Mouse (Mus musculus) embryonic fibroblast, embryonic 13.5 days (primary cell): ENCODE measurements around the gene Nr5a2. TPM values are rescaled to one million over a fixed set of nuclear protein-coding genes. Genes with fewer than 3 reads are reported as not detected.

Experiments
- H3K27ac ChIP-seq: 2 replicates; pipeline ENCODE4 v1.5.1; 2012; ENCODE audit warnings: low read length, control low read depth, inconsistent platforms; ENCODE audit not compliant: insufficient read depth
- H3K4me1 ChIP-seq: 2 replicates; pipeline ENCODE4 v1.6.1; 2011; ENCODE audit warnings: low read length; ENCODE audit not compliant: control insufficient read depth, insufficient read depth
- H3K4me3 ChIP-seq: 2 replicates; pipeline ENCODE4 v1.5.1; 2011; ENCODE audit warnings: mild to moderate bottlenecking, control low read depth, low read length; ENCODE audit not compliant: insufficient read depth
- CTCF ChIP-seq: IDR thresholded peaks from 2 replicates; pipeline ENCODE4 v1.5.1; 2011; ENCODE audit warnings: mild to moderate bottlenecking, control low read depth, low read length, moderate library complexity, borderline replicate concordance; ENCODE audit not compliant: insufficient read depth
- POLR2A ChIP-seq: IDR thresholded peaks from 2 replicates; pipeline ENCODE4 v1.6.1; 2011; ENCODE audit warnings: low read depth, mild to moderate bottlenecking, control low read depth, low read length, moderate library complexity
- polyA plus RNA-seq: library from polyadenylated mRNA; stranded (reverse); fragments of >200 nt; gene quantifications from 2 replicates; pipeline ENCODE4 v1.2.4, GENCODE M21; 2011; ENCODE audit warnings: low read depth; ENCODE audit not compliant: missing spikeins, insufficient read length

The Nr5a2 gene
- polyA plus RNA-seq = not detected in 2 replicates

DNA sequence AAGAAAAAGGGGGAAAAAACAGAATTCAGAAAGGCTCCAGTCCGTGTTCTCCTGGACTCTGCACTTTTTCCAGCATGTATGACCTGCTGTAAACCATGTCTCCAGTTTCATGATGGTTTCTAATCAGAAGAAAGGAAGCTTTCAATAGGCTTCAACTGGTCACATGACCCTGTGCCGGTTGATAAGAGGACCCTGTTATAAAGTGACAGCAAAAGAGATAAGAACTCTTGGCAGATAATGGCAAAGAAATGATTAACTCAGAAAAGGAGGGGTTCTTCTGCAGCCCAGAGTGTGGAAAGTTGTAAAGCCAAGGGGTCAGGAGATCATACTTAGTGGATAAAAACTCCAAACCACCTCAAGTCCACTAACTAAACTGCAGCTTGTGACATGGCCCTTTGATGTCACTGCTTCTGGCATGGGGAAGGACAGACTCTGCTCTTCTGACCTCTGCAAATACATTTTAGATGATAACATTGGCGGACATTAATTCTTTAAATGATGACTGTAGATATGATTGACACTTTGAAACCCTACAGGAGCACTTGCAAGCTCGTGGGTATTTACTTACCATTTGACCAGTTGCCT is at the start of gene Nr5a2:
TSS of gene Nr5a2 (minus strand) at position 21 of the 585 bp plus-strand sequence.
- no peak within 1 kb of the TSS for H3K4me3 ChIP-seq
- no peak within 1 kb of the TSS for H3K27ac ChIP-seq
- TF ChIP-seq CTCF (no peak), POLR2A (no peak)
- H3K4me1 ChIP-seq = no peaks in the 10 kb centered on the region

DNA sequence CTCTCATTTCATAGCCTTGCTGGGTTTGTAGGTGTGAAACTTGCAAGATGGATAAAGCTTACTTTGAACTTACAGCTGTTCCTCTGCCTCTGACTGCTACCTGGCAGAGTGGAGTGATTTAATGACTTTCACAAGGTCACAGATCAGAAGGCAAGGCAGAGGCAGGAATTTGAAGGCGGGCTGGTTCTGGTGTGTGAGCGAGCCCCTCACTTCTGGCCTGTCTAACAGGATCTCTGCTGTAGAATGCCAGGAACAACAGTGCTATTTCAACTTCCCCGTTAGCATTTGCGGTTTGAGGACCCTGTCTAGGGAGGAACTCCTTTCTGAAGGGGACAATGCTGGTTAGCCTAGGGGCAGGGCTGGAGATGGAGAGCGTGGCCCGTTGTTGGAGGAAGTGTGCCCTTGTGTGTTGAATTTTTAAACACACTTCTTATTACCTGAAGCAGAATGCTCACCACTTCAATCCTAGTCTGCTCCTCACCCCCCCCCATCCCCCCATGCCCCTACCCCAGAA is 48.5 kb upstream of the Nr5a2 start:
- TF ChIP-seq POLR2A = no peak
- TF ChIP-seq CTCF = no peak
- Histone ChIP-seq H3K4me3 (no peak overlapping the region), H3K27ac (no peak overlapping the region), H3K4me1 (no peaks in the 10 kb centered on the region)

DNA sequence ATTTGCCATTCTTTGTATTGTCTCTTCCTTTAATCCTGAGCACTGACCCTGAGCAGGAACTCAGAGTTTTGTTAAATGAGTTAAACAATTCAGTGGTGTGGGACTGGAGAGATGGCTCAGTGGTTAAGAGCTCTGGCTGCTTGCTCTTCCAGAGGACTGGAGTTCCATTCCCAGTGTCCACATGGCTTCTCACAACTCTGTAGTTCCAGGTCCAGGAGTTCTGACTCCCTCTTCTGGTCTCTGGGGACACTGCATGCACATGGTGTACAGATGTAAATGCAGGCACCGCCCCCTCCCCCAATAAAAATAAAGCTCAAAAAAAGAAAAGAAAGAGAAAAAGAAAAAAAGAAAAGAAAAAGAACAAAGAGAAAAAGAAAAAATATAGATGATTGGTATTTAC is 43.6 kb upstream of the Nr5a2 start:
- Histone ChIP-seq H3K4me3 (no peak overlapping the region), H3K4me1 (no peaks in the 10 kb centered on the region), H3K27ac (no peak overlapping the region)
- TF ChIP-seq POLR2A (no peak), CTCF (no peak)

DNA sequence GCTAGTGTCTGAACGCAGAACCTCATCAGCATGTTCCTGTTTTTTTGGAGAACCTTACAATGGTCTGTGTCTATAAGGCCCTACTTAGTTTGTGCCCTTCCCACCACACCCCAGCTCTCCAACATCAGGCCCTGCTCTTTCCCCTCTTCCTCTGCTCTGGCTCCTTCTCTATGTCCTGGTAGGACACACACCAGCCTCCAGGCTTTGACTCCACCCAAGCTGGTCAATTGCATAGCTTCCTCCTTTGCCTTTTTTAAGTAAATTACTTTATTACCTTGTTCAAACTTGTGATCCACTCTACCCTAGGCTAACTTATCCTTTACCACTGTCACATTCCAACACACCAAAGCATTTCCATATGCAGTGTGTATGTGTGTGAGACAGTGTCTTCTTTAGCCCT is 42.9 kb upstream of the Nr5a2 start:
- TF ChIP-seq CTCF (no peak), POLR2A (no peak)
- H3K27ac ChIP-seq = no peak overlapping the region

DNA sequence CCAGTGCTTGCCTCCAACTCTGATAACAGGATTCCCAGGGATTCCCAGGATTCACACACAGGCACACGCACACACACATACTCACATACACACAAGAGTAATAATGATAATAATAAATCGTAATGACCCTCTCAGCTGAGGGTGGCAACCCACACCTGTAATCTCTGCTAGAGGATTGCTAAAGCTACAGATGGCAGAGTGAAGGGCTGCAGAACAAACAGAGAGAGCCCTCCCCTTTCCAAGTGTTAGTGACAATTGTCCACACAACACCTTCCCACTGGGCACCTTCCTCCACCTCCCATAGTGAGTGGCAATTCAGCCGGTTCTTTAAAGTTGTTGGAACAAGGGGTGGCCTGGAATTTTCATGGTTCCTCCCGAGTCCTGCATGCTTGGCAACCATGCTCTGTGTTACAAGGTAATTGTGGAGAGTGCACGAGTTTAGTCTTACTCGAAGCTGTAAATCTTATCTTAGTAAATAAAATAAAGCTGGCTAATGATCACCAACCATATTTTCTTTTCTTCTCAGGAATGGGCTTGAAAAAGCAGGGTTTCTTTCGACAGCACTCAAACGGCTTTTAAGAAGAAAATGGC is 31.6 kb upstream of the Nr5a2 start:
- Histone ChIP-seq H3K27ac (no peak overlapping the region), H3K4me3 (no peak overlapping the region), H3K4me1 (no peaks in the 10 kb centered on the region)
- TF ChIP-seq CTCF = no peak
- TF ChIP-seq POLR2A = no peak

More for the DNA sequence above, 42.9 kb upstream of the Nr5a2 start:
- no peaks in the 10 kb centered on the region for H3K4me1 ChIP-seq
- H3K4me3 ChIP-seq = no peak overlapping the region

DNA sequence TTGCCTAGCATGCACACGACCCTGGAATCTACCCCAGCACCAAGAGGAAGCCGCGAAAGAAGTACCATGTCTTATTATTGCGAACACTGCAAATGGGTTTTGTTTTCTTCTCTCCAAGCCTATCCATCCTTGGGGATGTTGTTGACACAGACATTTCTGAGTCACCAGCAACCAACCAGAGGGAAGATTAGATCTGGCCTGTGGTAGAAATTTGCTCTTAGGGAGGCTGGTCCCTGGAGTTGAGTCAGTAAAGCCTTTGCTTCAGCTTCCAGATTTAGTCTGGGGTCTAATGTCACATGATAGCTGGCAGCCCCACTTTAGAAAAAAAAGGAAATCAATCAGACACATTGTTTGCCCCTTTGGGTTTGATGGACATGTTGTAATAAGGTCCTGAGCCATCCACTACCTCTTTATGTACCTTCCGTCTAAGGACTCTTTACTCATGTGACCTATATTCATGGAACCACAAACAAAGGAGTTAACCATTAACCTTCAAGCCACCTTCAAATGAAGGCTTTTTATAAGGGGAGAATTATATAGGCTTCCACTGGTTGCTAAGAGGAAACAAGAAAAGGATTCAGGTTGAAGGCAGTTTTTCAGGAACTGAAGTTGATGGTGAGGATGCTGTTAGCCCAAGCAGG is 20.1 kb upstream of the Nr5a2 start:
- H3K4me3 ChIP-seq = no peak overlapping the region
- H3K27ac ChIP-seq = no peak overlapping the region
- no peaks in the 10 kb centered on the region for H3K4me1 ChIP-seq
- no peak for TF ChIP-seq CTCF
- TF ChIP-seq POLR2A = no peak

DNA sequence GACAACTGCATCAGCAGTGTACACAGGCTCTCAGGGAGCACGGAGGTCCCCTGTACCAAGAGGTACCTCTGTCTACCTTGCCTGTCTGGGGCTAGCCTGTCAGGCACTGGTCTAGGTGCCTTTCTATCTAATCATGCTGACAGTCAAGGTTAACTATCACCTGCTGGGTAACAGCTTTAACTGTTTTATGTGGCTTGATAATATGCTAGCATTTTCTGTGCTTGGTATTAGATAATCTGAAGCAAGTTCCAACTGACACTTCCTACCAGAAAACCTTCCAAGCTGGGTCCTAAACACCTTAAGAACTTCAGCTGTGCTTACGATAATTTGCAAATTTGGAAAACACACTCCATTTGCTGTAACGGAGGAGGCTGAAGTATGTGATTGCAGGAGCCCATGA is 17.6 kb upstream of the Nr5a2 start:
- H3K4me1 ChIP-seq = no peaks in the 10 kb centered on the region
- H3K4me3 ChIP-seq = no peak overlapping the region
- H3K27ac ChIP-seq = no peak overlapping the region
- TF ChIP-seq CTCF (no peak), POLR2A (no peak)

DNA sequence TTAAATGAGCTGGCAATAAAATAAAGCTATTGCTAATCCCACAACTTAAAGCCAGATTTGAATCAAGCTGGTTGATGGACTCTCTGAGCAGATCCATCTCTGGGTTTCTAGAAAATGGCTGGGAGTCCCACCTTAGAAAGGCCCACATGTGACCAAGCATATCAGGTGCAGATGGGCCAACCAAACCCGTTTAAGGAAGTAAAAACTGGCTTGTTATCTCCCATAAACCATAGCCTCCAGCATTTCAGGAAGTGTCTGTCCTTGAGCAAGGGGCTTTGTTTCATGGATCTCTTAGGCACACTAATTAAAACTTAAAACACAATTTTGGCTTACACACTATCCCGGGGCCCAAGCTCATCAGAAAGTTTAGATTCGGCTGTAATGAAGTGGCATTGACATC is 13.8 kb upstream of the Nr5a2 start:
- no peak overlapping the region for H3K4me3 ChIP-seq
- no peak overlapping the region for H3K27ac ChIP-seq
- no peaks in the 10 kb centered on the region for H3K4me1 ChIP-seq
- TF ChIP-seq CTCF (no peak), POLR2A (no peak)

DNA sequence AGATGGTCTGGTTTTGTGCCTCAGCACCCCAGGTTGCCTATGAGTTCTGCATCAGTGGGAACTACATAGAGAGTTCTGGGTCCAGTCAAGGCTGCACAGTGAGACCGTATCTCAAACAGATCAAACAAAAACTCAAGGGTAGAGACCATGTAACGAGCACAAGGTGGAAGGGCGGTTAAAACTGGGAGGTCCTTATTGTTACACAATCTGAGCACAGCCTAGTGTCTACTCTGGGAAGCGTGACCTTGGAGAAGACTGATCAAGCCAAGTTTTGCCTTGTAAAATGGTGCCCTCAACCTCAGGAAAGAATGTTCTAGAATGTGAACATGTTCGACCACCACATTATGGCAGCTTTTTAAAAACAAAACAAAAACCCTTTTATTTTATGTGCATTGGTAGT is 12.8 kb upstream of the Nr5a2 start:
- Histone ChIP-seq H3K4me3 (no peak overlapping the region), H3K27ac (no peak overlapping the region), H3K4me1 (no peaks in the 10 kb centered on the region)
- TF ChIP-seq POLR2A (no peak), CTCF (no peak)

DNA sequence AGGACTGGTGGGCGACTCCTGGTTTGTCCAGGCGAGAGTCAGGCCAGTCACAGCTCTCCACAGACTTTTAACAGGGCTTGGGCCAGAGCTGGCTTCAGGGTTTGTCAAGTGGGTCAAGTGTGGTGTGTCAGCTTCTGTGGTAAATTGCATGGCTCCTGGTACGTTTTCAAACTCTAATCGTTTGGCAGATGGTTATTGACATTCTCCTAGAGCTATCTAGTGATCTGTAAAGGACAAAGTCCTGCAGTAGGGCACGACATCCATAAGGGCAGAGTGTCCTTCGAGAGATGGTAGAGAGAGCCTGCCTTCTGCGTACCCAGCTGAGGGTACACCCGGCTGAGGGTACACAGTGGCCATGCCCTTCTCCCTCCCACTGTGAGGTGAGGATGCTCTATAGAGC is 10.7 kb upstream of the Nr5a2 start:
- no peak overlapping the region for H3K27ac ChIP-seq
- no peak overlapping the region for H3K4me3 ChIP-seq
- TF ChIP-seq CTCF = no peak
- no peak for TF ChIP-seq POLR2A
- H3K4me1 ChIP-seq = no peaks in the 10 kb centered on the region
